Mouse (Mus musculus) liver, adult 2 months (tissue): ENCODE data around the gene Tubb3.

Experiments used
- CTCF ChIP-seq: fragments of 200-500 bp; IDR thresholded peaks from 2 replicates; pipeline ENCODE4 v1.5.1; 2011; ENCODE audit warnings: low read depth, low read length, control low read depth
- POLR2A ChIP-seq: fragments of 200-500 bp; IDR thresholded peaks from 2 replicates; pipeline ENCODE4 v1.6.1; 2011; ENCODE audit warnings: low read length, control low read depth; ENCODE audit not compliant: insufficient read depth; ENCODE audit errors: extremely low read depth

GRCm38 (mm10) chr8:123442871-123443575 is 31.8 kb downstream of the Tubb3 start:
- TF ChIP-seq POLR2A (no peak), CTCF (peak; percentile 87)
